20 mouse cellular contexts compared by ENCODE assay signal in genomic region chr5:111063991-111064390, GRCm38 (mm10).
DNase-seq lines count a peak whose midpoint lies in the region; ATAC-seq and TF ChIP-seq lines count a peak whose summit lies in the region.
"Had no signal": no experiment of that assay in that cellular context is flagged by ENCODE, and none has a peak within 500 bp of the region (broad histone marks: within the 10 kb centered on the region; RNA-seq: fewer than 3 reads in every experiment).

No protein-coding gene starts in this region.

- H3K9me3 ChIP-seq in intestine, postnatal 0 days (ENCODE audit: control insufficient read depth), result no peaks in the 10 kb centered on the region
- no peaks in the 10 kb centered on the region for H3K9me3 ChIP-seq in intestine, embryonic 15.5 days
- no peaks in the 10 kb centered on the region for H3K9me3 ChIP-seq in forebrain, embryonic 14.5 days (replicated peaks; ENCODE audit: control insufficient read depth, low read length)
- H3K9me3 ChIP-seq: embryonic facial prominence, embryonic 15.5 days; heart, embryonic 10.5 days had no signal

- DNase-seq in brain, embryonic 14.5 days (ENCODE audit: low read depth), result peak; percentile 81
- peak; percentile 64 for DNase-seq in forebrain, embryonic 14.5 days (ENCODE audit: low spot score)
- DNase-seq in left cerebral cortex, adult 11 months (ENCODE audit: low spot score), result no peak
- DNase-seq: adrenal gland, adult 2 months; adrenal gland, postnatal 25 days; cerebellum, adult 8-10 months; cerebellum, postnatal 14 days; embryo, embryonic 11 days; gastrocnemius, adult 2 months; gastrocnemius, postnatal 25 days; heart, postnatal 10 days; heart, postnatal 4 days had no signal

- H3K27ac ChIP-seq in intestine, postnatal 0 days (ENCODE audit: low read depth, low read length), result 0 out of 2 replicates have a peak overlapping the region, but pooled peaks have one; percentile 21
- no peak overlapping the region for H3K27ac ChIP-seq in intestine, embryonic 15.5 days
- H3K27ac ChIP-seq in forebrain, embryonic 14.5 days (ENCODE audit: low read depth, low read length), result peak overlapping the region; percentile 75; the same call in 1 of the 2 replicates
- H3K27ac ChIP-seq: embryonic facial prominence, embryonic 15.5 days; heart, embryonic 10.5 days had no signal

- H3K27me3 ChIP-seq in intestine, postnatal 0 days (replicated peaks; ENCODE audit: control insufficient read depth, insufficient read depth, low read length), result no peaks in the 10 kb centered on the region
- H3K27me3 ChIP-seq in intestine, embryonic 15.5 days (replicated peaks), result no peaks in the 10 kb centered on the region
- no peaks in the 10 kb centered on the region for H3K27me3 ChIP-seq in forebrain, embryonic 14.5 days (replicated peaks; ENCODE audit: control insufficient read depth, insufficient read depth, low read length)
- H3K27me3 ChIP-seq: CH12.LX; embryonic facial prominence, embryonic 15.5 days had no signal

- 71% methylated on average over 3 of the region's 3 CpGs for WGBS in intestine, postnatal 0 days
- 73% methylated on average over 3 of the region's 3 CpGs for WGBS in intestine, embryonic 15.5 days
- 24% methylated on average over 3 of the region's 3 CpGs for WGBS in forebrain, embryonic 14.5 days

- no peak overlapping the region for H3K9ac ChIP-seq in intestine, postnatal 0 days (ENCODE audit: low read depth, low read length)
- no peak overlapping the region for H3K9ac ChIP-seq in intestine, embryonic 15.5 days
- H3K9ac ChIP-seq in forebrain, embryonic 14.5 days (ENCODE audit: low read length), result no peak overlapping the region
- H3K9ac ChIP-seq: embryonic facial prominence, embryonic 15.5 days; hindbrain, embryonic 14.5 days had no signal

- H3K4me1 ChIP-seq in intestine, postnatal 0 days (replicated peaks; ENCODE audit: control insufficient read depth, insufficient read depth, low read length), result 0 out of 2 replicates have a peak, but pooled peaks cover 2% of the 10 kb centered on the region
- H3K4me1 ChIP-seq in intestine, embryonic 15.5 days (replicated peaks), result no peaks in the 10 kb centered on the region
- peaks cover 28% of the 10 kb centered on the region for H3K4me1 ChIP-seq in forebrain, embryonic 14.5 days (ENCODE audit: control insufficient read depth, insufficient read depth, low read length)

- TF ChIP-seq CTCF in intestine, postnatal 0 days (IDR thresholded peaks at IDR 0.05; ENCODE audit: low read depth), result no peak
- no peak for TF ChIP-seq CTCF in brain, embryonic 14.5 days (IDR thresholded peaks at IDR 0.05; ENCODE audit: borderline replicate concordance, extremely low read depth, insufficient read depth, insufficient read length)

- no peak for TF ChIP-seq POLR2A in brain, embryonic 14.5 days (IDR thresholded peaks at IDR 0.05; ENCODE audit: borderline replicate concordance, extremely low read depth, insufficient read depth, insufficient read length, poor library complexity, severe bottlenecking)

- H3K4me2 ChIP-seq in intestine, postnatal 0 days (replicated peaks; ENCODE audit: low read depth), result no peak overlapping the region
- no peak overlapping the region for H3K4me2 ChIP-seq in intestine, embryonic 15.5 days (replicated peaks)
- H3K4me2 ChIP-seq in forebrain, embryonic 14.5 days (ENCODE audit: low read length), result no peak overlapping the region
- H3K4me2 ChIP-seq: embryonic facial prominence, embryonic 15.5 days; hindbrain, embryonic 14.5 days had no signal

- no peaks in the 10 kb centered on the region for H3K36me3 ChIP-seq in intestine, postnatal 0 days (ENCODE audit: control insufficient read depth, insufficient read depth)
- no peaks in the 10 kb centered on the region for H3K36me3 ChIP-seq in intestine, embryonic 15.5 days
- no peaks in the 10 kb centered on the region for H3K36me3 ChIP-seq in forebrain, embryonic 14.5 days (ENCODE audit: control insufficient read depth, insufficient read depth, low read length)
- H3K36me3 ChIP-seq: embryonic facial prominence, embryonic 15.5 days; heart, embryonic 10.5 days had no signal

- ATAC-seq in intestine, postnatal 0 days, result no peak
- no peak for ATAC-seq in intestine, embryonic 15.5 days
- peak; percentile 71 for ATAC-seq in forebrain, embryonic 14.5 days
- no peak for ATAC-seq in granulocyte monocyte progenitor cell, adult 5-6 weeks (replicated peaks; ENCODE audit: poor library complexity, severe bottlenecking)

- H3K4me3 ChIP-seq in intestine, postnatal 0 days (ENCODE audit: low read depth, low read length), result no peak overlapping the region
- no peak overlapping the region for H3K4me3 ChIP-seq in intestine, embryonic 15.5 days (replicated peaks)
- no peak overlapping the region for H3K4me3 ChIP-seq in forebrain, embryonic 14.5 days (ENCODE audit: low read depth, low read length)
- H3K4me3 ChIP-seq: embryonic facial prominence, embryonic 15.5 days; erythroblast, embryonic 14.5 days; gastrocnemius, adult 2 months; heart, embryonic 10.5 days had no signal
